Mouse (Mus musculus) right cerebral cortex, postnatal 4 days (tissue): ENCODE data around the gene Fth1.

Experiments used
- DNase-seq: peaks from one replicate; pipeline ENCODE4 v3.0.0-alpha.2; 2022

The Fth1 gene

DNA sequence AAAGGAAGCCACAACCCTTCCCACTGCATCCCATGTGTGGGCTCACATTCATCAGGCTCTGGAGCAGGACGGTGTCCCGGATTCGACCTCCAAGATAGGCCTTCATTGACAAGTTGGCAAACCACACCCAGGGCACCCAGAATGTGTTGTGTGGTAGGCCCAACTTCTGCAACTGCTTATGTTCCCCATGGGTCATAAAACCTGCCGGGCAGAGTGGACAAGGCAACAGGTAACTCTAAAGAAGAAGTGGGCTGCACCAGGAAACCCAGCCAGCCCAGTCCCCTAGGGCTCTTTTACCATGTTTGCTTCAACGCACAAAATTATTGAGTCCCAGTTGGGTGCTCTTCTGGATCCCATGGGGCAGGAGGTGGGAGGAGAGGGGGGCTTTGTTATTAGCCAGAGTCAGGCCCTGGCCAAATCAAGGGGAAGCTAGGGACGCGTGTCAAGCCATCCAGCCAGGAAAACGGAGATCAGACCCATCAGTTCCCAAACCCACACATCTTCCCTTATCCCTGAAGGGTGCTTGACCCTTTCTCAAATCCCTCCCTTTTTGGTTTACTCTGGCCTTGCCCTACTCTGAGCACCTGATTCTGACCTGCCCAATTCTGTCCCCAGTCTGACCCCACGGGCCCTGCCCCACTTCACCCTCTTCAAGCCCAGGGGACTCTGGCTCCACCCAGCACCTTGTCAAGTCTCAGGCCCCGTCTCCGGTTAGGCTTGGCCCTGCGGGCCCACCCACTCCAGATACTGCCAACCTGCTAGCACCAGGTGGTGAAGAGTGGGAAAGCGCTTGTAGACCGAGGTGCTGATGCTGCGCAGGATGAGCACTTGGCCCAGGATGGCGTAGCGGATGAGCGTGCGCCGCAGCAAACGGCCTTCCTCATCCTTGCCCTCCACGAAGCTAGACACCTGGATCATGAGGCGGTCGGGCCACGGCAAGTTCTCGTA lies 11.9 kb downstream of the Fth1 start:
- peak; percentile 25 for DNase-seq

DNA sequence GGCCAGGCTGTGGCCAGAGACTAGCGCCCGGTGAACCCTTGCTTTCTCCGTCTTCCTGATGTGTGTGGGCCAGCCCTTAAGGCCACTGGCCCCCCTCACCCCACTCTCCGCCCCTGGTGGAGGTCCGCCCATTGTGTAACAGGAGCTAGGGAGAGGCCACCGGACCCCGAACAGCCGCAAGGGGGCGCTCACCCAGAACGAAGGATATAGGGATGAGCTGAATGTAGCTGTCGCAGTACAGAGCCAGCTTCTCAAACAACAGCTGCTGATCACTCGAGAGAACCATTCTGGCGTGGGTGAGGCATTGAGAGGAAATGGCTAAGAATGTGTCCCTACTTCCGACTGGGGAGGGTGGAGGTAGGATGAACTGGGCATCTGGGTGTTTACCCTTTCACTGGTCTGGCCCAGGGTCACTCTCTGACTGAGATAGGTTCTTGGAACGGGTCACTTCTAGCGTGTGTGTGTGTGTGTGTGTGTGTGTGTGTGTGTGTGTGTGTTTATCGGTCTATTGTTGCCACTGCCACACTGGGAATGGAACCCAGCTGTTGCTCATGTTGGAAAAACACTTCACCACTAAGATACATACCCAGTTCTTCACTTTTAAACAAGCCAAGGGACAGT lies 12.7 kb downstream of the Fth1 start:
- peak; percentile 92 for DNase-seq

DNA sequence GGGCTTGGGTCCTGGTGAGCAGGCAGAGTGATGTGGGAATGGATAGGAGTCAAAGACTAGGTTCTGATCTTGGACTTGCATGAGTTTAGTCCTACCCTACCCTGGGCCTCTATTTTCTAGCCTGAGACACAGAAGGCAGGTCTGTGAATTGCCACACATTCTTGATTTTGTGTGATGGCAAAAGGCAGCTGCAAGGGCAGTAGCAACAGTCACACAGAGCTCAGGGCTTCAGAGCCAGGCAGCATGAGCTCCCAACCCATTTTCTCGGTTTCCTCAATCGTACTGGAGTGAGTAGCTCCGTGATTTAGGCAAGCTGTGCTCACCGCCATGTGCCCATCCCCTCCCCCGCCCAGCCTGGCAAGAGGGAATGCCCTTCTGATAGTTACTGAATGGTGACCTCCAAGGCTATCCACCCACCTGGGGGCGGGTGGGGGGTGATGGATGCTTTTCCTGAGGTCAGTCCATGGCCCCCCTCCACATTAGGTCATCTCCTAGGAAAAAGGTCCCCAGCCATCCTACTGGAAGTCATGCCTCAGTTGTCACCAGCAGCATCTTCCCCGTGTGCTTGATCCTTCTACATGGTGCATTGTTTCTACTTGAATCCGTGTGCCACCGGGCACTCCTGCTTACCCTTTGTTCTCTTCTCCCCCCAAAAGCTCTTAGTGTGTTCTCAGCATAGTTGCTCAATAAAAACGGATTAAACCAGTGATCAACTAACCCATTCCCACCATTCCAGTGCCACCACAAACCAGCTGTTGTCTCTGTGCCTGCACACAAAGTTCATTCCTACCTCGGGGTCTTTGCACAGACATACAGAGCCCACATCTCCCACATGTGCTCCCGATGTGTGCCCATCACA lies 17.0 kb downstream of the Fth1 start:
- DNase-seq, result no peak

DNA sequence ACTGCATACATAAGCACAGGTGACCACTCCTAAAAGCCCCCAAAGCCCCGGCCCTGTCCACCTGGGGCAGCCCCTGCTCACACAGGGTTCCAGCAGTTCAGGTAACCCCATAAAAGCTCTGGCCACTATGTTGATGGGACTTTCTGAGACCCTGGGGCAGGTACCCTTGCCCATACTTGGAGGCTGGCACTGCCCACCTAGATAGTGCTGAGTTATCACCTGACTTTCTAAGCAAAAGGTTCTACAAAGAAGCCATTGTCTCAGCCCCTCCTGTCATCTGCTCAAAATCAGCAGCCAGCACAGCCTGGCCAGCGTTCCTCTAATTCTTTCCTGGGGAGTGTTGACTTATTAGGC lies 17.6 kb downstream of the Fth1 start:
- no peak for DNase-seq

DNA sequence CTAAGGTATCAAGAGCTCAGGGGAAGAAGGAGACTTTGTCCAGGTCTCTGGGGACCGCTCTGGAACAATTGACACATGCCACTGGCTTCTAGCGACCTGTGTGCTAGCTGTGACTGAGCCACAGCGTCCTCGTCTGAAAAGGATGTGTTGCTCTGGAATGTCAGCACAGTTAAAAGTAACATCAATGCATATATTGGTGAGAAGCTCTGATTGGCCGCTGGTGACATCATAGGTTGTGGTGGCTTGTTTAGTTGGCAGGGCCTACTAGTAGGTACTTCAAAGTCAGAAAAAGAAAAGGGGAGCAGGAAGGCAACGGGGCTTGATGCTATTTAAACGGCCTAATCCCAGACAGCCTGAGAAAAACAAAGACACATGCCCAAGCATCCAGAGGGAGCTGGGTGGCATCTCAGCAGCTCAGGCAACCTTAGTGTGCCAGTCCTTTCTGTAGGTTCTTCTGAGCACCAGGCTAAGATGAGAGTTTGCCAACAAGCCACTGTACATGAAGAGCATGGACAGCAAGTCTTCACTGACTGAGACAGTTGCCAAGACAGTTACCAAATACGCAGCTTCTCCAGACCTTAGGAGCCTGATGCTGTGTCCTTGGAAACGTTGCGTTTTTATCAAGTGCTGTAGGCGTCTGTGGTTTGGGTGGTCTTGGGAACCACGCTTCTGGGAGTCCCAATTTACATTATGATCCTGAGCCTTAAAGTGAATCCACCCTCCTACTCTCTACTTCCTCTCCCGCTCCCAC lies 18.5 kb downstream of the Fth1 start:
- no peak for DNase-seq

DNA sequence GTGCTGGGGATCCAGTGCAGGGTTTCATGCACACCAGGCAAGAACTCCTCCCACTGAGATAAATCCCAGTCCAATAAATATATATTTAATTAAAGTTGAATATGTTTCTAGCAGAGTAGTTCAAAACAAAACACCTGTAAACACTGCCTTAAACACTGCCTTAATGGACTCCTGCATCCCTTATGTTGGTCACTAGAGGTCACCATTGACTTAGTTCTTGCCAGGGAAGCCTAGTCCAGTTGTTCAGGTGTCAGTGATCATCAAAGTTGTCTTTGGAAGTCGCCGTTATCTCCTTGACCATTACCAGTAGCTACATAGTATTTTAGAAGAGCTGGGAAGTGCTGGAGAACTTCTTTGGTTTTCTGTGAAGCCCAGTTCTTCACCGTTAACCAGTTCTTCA lies 19.9 kb downstream of the Fth1 start:
- no peak for DNase-seq

DNA sequence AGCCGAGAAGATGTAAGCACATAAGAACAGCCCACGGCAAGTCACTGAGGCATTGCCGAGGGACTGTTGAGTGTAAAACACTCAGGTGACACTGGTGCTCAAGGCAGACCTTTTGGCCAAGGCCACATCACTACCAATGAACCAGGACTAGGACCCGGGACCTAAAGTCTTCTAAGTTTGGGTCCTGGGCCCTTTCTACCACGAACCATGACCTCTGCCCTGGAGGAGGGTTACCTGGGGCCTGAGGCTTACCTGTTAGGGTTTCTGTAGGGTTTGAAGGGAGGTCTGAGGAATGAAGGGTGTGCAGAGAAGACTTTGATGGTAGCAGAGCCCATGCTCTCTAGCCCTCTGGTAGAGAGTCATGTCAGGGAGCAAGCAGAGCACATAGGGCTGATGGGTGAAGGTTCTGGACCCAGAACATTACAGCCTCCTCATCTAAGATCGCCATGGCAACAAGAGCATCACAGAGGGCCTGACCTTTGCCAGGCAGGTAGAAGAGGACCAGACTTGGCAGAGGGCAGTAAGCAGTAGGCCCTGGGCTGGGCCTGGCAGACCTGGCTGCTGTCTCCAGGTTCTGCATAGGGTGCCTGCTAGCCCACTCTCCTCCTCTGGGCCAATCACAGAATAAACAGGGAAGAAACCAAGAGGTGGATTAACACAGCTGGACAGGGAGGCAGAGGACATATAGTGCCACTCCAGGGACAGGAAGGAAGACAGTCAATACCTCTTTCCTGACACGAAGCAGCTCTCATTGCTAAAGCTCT lies 21.0 kb downstream of the Fth1 start, which contains the start of the genes Best1 and Rab3il1:
Gene Best1, minus strand, starts transcription at position 428 of the 764 bp plus-strand sequence.
Gene Rab3il1, plus strand, starts transcription at position 464 of the 764 bp plus-strand sequence.
- no peak for DNase-seq

DNA sequence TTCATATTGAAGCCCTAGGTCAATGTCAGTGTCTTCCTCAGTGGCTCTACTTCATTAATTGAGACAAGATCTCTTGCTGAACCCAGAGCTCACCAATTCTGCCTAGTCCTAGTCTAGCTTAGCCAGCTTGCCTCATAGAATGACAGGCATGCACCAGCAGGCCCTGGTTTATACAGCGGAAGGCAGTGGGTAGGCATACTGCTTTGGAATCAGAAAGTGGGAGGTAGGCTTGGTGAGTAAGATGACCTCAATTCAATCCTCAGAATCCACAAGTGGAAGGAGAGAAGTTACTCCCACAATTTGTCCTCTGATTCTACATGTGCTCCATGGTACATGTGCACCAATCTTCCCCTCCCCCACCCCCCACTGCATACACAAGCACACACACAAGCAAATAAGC lies 23.3 kb downstream of the Fth1 start:
- no peak for DNase-seq

DNA sequence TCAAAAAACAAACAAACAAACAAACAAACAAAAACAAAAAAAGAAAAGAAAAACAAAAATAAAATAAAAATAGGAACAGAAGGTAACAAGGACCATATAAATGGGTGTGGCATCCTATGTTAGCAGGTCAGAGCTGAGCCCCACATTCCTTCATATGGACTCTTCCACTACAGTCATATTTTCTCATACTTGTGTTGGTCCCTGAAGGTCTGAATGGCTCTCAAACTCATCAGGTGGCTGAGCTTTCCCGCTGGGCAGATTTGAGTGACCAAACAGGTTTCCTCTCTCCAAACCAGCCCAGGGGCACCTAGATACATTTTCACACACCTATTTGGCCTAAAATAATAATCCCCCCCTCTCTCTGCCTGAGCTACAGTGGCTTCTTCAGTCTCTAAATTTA lies 31.0 kb downstream of the Fth1 start:
- no peak for DNase-seq

DNA sequence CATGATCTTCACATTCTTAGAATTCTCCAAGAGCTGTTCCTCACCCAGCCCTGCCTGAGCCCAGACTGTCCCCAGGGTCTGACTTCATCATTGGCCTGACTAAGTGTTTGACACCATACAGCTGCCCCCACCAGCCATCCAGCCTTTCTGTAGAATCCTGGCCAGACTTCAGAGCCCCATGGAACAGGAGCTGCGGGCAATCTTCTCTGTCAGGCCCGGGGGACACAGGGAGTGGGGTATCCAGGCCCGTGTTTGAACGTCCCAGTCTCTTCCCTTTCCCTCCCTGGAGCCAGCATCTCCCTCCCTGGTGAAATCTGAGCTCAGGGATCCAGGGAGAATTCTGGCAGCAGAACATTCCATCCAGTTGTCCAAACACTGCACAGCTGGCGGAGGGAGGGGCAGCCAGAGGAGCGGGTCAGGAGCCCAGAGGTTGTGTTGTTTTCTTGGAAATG lies 32.5 kb downstream of the Fth1 start:
- no peak for DNase-seq

DNA sequence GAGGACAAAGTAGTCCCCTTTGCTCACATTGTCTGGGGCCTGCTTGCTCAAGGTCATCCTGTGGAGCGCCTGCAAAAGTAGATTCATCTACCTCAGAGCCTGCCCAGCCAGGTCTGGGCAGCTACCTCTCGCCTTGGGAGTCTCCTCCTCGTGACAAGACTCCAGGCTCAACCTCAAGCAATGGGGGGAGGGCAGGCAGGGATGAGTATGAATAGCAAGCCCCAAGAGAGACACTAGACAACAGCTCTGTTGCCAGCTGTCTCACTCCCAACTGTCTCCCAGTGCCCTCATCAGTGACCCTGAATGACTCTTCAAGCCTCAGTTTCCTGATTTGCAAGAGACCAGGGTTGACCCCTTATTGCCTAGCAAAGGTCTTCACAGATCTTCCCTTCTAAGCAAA lies 33.0 kb downstream of the Fth1 start:
- no peak for DNase-seq

DNA sequence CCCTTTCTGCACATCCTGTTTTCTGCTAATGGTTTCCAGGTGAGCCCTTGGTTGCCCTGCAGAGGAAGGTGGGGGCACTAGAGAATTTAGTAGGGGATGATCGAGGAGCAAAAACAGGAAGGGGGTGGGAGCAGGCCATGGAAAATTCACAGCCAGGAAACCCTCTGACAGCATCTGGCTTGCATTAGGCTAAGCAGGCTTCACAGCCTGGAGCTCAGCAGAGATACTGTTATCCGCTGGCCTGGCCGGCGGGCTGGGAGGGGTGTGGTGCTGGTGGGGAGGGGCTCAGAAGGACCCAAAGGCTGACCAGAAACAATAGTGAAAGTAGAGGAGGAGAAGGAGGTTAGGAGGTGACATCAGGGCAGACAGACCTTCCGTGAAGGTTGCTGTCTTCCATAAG lies 33.5 kb downstream of the Fth1 start:
- no peak for DNase-seq

DNA sequence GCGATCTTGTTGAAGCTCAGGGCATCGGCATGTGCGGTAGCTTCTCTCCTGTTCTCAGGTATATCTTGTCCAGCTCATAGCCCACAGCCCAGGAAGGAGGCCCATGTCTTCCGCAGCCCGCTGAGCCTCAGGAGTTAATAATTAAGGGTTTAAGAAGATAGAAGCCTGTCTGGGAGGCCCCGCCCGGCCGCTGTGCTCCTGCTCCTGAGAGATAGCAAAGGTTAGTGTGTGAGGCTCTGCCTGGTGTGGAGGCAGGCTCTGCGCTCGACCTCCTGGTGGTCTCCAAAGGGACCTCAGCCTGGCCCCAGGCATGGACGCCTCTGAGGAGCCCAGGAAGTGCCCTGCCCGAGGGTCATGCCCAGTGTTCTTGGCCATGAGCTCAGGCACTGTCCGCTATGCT lies 34.4 kb downstream of the Fth1 start:
- no peak for DNase-seq

DNA sequence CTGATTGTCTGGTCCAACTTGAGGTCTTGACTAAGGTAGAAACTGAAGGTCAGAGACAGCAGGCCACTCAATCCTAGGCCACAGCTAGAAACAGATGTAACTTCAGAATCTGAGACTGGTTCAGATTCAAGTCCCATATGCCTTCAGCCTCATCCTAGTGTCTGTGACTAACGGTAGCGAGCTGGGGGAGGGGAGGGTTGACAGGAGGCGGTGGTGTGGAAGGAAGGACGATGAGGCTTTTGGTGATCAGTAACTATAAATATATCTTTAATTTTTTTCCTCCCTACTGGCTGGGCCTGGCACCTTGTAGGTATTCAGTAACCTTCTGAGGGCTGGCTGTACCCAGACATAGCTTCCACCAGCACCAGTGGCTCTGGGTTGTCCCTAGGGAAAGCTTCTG lies 35.0 kb downstream of the Fth1 start:
- no peak for DNase-seq

DNA sequence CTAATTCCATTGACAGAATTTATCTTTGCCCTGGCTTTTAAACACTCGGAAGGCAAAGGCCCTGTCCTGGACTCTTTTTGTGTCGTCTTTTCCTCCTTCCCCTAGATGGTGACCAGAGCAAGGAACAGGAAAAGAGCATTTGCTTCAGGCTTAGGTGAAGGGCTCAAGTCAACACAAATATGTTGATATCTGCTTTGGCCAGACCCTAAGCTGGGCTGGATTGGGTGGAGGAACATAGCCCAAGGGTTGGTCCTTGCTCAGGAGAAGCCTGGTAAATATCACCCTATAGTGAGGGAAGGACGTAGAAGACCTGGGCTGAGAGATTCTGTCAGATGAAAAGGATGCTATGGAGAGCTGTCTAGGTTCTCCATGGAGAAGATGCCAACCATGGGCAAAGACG lies 35.8 kb downstream of the Fth1 start:
- no peak for DNase-seq

DNA sequence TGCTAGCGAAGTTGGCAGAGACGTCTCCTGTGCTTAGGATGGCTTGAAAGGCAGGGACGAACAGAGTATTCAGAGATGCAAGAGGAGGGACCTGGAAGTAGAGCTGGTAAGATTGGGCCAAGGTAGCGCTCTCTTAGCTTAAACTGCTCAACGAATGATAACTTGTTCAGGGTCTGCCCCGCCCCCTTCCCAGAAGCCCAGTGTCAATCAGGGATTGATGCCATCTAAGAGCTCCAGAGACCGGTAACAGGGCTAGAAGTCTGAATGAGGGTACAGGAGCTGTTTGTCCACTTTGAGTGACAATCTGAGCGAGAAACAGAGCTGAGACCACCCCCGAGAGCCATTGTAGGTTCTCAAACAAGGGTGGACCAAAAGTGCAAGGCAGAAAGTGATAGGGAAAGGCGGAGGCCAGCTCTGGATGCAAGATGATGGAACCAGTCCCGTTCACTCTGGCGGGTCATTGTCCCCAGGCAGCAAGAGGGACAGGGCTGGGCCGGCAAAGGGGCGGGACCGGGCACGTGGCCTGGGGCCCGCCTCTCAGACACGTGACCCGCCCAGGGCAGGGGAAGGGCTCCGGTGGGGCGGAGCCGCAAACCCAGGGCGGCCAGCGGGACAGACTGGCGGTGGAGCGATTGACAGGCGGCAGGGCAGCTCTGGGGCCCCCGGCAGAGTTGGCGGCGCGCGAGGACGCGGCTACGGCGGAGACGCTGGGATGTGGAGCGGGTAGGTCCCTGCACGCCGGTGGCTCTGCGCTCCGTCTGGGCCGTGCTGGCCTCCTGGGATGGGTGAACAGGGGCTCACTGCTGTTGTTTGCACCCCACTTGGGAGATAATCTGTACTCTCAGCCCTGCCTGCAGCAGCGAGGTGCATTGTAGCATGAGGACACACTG lies 37.5 kb downstream of the Fth1 start:
- peak; percentile 70 for DNase-seq

DNA sequence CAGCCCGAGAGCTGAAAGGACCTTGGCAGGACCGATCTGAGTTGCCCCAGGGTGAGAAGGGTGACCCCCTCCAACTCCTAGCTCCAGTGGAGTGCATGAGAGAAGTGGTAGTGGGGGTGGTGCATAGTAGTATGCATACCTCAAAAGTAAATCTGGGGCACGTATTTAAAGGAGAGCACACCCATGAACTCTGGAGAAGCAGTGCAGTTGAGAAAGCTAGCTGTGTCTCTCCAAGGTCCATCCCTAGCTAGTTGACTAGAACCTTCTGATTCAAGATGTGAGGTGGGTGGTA lies 38.1 kb downstream of the Fth1 start:
- DNase-seq, result no peak

DNA sequence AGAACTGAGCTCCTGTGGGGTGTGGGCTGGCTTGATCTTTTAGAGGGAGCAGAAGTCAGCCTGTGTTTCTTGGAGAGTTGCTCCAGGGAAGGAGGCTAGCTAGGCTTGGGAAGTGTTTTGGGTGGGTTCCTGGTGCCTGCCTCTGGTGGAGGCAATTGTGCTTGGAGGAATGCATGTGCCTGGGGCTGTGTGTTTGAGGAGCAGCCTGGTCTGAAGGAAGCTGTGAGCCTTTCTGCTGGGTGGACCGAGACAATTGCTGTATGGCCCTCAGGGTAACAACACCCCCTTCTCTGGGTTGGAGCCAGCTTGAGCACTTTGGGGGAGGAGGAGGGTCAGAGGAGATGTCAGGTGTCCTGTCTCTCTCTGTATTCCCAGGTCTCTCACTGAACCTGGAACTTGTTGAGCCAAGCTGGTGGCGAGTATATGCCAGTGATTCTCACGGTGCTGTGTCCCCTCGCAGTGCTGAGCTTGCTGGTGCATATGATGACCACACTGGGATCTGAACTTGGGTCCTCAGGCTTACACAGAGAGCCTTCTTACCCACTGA lies 38.9 kb downstream of the Fth1 start:
- no peak for DNase-seq

DNA sequence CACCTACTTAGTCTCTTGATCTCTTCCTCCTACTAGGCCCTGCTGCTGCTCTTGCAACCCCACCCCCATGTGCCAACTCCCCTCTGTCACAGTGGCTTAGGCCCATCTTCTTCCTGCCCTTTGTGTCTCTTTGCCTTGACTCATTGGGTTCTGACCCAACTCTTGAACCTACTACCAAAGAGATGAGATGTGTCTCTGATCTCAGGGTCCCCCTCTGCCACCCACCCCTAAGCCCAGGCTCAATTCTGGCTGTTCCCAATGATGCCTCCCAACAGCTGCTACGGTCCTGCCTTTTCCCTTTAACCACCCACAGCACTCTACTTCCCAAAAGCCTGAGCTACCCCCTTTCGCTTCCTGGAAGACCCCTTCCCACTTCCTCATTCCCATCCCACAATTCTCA lies 41.6 kb downstream of the Fth1 start:
- DNase-seq, result no peak

DNA sequence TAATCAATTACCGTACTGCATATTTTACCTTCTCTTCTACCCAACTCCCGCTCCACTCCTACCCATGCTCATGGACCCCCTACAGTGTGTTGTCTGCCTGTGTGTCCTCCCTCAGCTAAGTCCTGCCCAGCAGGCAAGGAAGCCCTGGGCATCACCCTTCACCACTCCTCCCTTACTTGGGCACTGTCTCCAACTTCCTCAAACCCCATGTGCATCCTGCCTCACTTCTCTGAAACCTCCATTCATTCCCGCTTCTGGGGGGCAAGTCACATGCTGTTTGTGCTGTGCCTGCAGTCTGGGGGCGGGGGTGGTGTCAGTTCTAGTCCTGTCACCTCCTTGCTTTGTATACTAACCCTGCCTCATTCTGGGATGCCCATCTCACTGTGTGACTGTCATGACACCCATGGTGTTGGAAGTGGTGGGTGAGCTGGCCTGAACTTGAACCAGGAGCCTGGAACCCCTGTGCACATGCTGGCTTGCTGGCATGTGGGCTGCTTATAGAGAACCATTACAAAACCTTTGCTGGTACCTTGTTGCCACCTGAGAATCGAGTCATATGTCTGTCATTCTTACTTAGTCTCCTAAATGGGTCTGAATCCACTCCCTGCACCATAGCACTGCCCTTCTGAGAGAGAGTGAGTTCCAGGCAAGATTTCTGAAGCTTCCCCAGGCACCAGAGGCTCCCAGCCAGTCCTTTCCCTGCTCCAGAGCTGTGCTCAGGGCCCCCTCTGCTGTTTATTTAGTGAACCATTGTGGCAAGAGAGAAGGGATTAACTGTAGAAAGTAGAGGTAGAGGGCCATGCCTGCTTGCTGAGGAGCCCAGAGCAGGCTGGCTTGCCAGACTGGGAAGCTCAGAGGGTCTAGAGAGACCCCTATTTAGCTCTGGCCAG lies 42.3 kb downstream of the Fth1 start:
- DNase-seq, result peak; percentile 40
